Mouse (Mus musculus) CH12.LX (cell line): Measurements from ENCODE around the gene Sun3.

Experiments used
- CHD1 ChIP-seq: IDR thresholded peaks from 2 replicates; pipeline ENCODE4 v1.6.1; 2012; ENCODE audit warnings: low read depth, low read length, improper control_type of control experiment, inconsistent platforms
- CTCF ChIP-seq, 2 experiments: IDR thresholded peaks in 1 of 2; conservative IDR thresholded peaks in 1 of 2; 2 replicates each; pipeline ENCODE4 v1.5.1; 2011 to 2012; ENCODE audit warnings: low read depth in 2 of 2, low read length in 2 of 2, improper control_type of control experiment in 1 of 2, inconsistent platforms in 1 of 2, mild to moderate bottlenecking in 1 of 2, moderate library complexity in 1 of 2
- EP300 ChIP-seq: IDR thresholded peaks from 2 replicates; pipeline ENCODE4 v1.6.1; 2011; ENCODE audit warnings: low read length, improper control_type of control experiment
- HCFC1 ChIP-seq: IDR thresholded peaks from 2 replicates; pipeline ENCODE4 v1.6.1; 2012; ENCODE audit warnings: low read depth, mild to moderate bottlenecking, inconsistent platforms, low read length, improper control_type of control experiment
- MXI1 ChIP-seq: IDR thresholded peaks from 2 replicates; pipeline ENCODE4 v1.6.1; 2011; ENCODE audit warnings: mild to moderate bottlenecking, low read depth, low read length, improper control_type of control experiment
- POLR2A ChIP-seq: IDR thresholded peaks from 2 replicates; pipeline ENCODE4 v1.6.1; 2011; ENCODE audit warnings: low read depth, mild to moderate bottlenecking, improper control_type of control experiment, low read length

DNA sequence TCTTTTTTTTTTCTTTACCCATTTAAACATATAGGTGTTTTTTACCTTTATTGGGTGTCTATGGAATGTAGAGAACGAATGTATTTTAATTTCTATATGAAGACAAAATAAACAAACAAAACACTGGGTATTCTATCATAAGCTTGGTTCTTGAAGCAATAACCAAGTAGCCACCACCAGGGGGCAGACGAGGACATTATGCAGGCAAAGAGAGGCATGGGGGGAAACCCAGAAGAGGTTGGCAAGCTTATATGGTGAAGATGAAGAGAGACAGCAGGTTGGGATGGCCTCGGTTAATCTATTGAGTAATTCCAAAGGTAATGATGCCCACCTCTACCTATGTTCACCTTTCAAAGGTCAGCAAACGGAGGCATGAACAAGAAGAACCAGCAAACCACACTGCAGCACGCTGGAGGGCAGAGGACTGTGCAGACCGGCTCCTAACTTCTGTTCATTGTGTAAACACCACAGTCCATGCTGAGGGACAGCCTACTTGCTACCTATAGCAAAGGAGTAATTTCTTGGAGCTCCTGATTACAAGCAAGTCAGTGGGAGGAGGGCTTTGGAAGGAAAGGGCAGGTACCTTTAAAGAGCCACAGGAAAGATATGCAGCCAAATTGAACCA is 65.4 kb downstream of the Sun3 start:
- TF ChIP-seq CTCF (conservative IDR thresholded peaks at IDR 0.05 in 1 of 2, IDR thresholded peaks at IDR 0.05 in 1 of 2; ENCODE audit: low read depth in 2 of 2, low read length in 2 of 2) = peak; percentile 63 to 91
- no peak for TF ChIP-seq EP300
- no peak for TF ChIP-seq POLR2A
- TF ChIP-seq HCFC1 = no peak
- no peak for TF ChIP-seq CHD1
- TF ChIP-seq MXI1 = no peak
